Mouse (Mus musculus) thymus, adult 18-20 months (tissue): Measurements from ENCODE around the gene Dapk1.

ENCODE experiments used
- DNase-seq, 2 experiments: peaks; one replicate each; pipeline ENCODE4 v3.0.0; 2022; ENCODE audit warnings: mixed read lengths in 2 of 2

Dapk1 gene

GRCm38 (mm10) chr13:60744736-60745135 is 143.0 kb downstream of the Dapk1 start:
- no peak for DNase-seq

DNA sequence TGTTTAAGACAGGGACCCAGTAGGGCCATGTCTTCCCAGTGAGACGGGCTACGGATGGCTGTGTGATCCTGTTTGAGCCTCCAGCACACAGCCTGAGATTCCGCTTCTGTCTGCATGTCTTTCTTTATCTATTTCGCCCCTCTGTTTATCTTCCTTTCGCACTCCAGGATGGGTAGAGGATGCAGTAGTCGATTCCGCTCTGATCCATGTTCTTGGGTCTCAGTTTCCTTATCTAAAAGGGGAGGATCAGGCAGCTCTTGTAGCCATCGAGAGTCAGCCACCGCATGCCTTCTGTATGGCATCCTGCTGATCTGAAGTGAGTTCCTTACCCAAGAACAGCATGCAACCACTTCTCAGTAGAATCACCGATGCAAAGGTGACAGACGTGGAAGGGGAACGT is 143.6 kb downstream of the Dapk1 start:
- DNase-seq, result no peak

GRCm38 (mm10) chr13:60746271-60746670 is 144.5 kb downstream of the Dapk1 start:
- DNase-seq, result no peak

DNA sequence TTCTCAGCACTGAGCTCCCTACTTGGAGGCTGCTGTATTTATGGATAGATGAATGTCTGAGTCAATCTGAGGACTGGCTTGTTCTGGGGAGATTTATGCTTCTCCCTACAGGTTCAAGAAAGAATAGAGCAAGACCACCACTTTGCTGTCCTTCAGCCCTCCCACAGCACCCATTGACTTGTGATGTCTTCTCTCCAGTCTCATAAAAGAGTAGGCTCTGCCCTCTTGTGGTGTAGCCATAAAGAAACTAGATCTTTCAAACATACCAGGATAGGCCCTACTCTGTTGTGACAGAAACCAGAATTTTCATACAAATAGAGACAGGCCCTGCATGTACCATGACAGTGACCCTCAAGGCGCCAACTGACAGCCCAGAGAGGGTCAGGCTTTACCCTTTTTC is 145.5 kb downstream of the Dapk1 start:
- DNase-seq, result no peak

GRCm38 (mm10) chr13:60748556-60748955 is 146.8 kb downstream of the Dapk1 start:
- DNase-seq, result no peak

- no peak for DNase-seq
These were observed 149.2 kb downstream of the Dapk1 start for GRCm38 (mm10) chr13:60750930-60751329.

- no peak for DNase-seq
These were observed 151.5 kb downstream of the Dapk1 start for GRCm38 (mm10) chr13:60753216-60753615.

- DNase-seq, result no peak
These were observed 153.5 kb downstream of the Dapk1 start for GRCm38 (mm10) chr13:60755251-60755650.

DNA sequence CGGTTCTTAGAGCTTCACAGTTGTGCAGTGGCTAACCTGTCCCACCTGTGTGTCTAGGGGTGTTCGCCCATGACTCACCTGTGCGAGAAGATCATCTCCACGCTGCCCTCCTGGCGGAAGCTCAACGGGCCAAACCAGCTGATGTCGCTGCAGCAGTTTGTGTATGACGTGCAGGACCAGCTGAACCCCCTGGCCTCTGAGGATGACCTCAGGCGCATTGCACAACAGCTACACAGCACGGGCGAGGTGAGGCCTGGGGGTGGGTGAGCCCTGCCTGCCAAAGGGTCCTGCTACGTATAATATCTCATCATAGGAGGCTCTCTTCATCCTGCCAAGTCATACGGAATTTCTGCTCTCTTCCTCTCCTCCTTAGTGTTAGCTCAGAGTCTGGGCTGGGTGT is 155.5 kb downstream of the Dapk1 start:
- DNase-seq, result no peak

- DNase-seq, result no peak
These were observed 157.4 kb downstream of the Dapk1 start for GRCm38 (mm10) chr13:60759136-60759535.

DNA sequence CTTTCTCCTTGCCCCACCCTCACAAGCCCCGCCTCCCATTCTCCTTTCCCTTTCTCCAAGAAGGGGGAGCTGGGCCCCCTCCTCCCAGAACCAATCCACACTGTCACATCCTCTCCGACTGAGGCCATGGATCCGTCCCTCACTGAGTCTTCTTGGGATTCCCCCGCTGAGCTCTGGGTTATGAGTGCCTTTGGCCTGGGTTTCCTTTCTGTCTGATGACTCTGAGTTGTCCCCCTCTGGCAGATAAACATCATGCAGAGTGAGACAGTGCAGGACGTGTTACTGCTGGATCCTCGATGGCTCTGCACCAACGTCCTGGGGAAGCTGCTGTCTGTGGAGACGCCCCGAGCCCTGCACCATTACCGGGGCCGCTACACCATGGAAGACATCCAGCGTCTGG is 158.6 kb downstream of the Dapk1 start:
- DNase-seq, result no peak

DNA sequence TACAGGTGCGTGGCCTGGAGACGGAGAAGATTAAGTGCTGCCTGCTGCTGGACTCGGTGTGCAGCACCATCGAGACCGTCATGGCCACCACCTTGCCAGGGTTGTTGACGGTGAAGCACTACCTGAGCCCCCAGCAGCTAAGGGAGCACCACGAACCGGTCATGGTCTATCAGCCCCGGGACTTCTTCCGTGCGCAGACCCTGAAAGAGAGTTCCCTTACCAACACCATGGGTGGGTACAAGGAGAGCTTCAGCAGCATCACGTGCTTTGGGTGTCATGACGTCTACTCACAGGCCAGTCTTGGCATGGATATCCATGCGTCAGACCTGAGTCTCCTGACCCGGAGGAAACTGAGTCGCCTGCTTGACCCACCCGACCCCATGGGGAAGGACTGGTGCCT is 159.4 kb downstream of the Dapk1 start:
- no peak for DNase-seq

- no peak for DNase-seq
These were observed 178.8 kb downstream of the Dapk1 start for GRCm38 (mm10) chr13:60780534-60780933.

- no peak for DNase-seq
These were observed 181.6 kb downstream of the Dapk1 start for GRCm38 (mm10) chr13:60783301-60783700.

GRCm38 (mm10) chr13:60786264-60786663 is 184.5 kb downstream of the Dapk1 start, which contains the start of gene BC051665:
BC051665 (minus strand) TSS chr13:60786364.
- DNase-seq, result no peak

DNA sequence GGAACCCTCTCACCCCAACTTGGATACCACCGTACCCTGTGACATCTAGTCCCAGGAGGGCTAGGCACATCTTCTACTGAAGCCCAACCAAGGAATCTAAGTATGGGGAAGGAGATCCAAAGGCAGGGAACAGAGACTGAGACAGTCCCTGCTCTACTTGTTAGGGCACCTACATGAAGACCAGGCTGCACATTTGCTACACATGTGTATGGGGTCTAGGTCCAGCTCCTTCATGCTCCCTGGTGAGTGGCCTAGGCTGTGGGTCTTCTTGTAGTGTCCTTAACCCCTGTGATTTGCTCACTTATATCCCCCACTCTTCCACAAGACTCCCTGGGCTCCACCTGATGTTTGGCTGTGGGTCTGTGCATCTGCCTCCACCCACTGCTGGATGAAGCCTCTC is 187.7 kb downstream of the Dapk1 start:
- DNase-seq, result no peak

- no peak for DNase-seq
These were observed 201.0 kb downstream of the Dapk1 start, which contains the start of gene Ctsll3 for GRCm38 (mm10) chr13:60802749-60803148. Ctsll3 (minus strand) TSS chr13:60802849.

GRCm38 (mm10) chr13:60809690-60810089 is 207.9 kb downstream of the Dapk1 start:
- DNase-seq, result no peak

DNA sequence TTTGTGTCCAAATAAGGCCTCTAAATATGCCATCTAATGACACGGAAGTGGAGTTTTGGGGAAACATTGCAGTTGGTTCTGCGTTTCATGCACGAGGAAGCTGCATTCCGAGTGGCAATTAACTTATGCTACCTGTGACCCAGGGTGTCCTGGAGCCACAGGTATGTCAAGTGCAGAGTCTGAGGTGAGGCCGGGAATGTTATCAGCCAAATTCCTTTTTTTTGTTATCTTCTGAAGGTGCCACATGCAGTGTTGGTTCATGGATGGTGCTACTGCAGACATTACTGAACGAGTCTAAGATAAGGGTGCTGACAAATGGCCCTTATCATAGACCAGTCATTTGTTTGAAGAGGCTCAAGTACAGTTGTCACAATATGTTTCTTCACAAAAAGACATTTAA is 211.0 kb downstream of the Dapk1 start:
- no peak for DNase-seq
